Mouse (Mus musculus) hematopoietic stem cell, adult 5-6 weeks (primary cell): ENCODE measurements at regions not wholly inside any gene's neighbourhood (a gene's known extent, or its start where the extent isn't known, plus 50 kb on each side); places are given as distances from the start of the nearest gene placed in this dataset.

ENCODE experiments used
- ATAC-seq, 2 experiments: fragments of 125-278 bp in 1 of 2; replicated peaks in 1 of 2; 2 replicates each; pipeline ENCODE4 v1.8.0; 2016 to 2017; ENCODE audit warnings: inconsistent platforms in 2 of 2, mild to moderate bottlenecking in 2 of 2, moderate number of reproducible peaks in 2 of 2, low read depth in 1 of 2, moderate TSS enrichment in 1 of 2; ENCODE audit not compliant: low FRiP score in 2 of 2, poor library complexity in 2 of 2, severe bottlenecking in 2 of 2, insufficient read depth in 1 of 2, low TSS enrichment in 1 of 2

DNA sequence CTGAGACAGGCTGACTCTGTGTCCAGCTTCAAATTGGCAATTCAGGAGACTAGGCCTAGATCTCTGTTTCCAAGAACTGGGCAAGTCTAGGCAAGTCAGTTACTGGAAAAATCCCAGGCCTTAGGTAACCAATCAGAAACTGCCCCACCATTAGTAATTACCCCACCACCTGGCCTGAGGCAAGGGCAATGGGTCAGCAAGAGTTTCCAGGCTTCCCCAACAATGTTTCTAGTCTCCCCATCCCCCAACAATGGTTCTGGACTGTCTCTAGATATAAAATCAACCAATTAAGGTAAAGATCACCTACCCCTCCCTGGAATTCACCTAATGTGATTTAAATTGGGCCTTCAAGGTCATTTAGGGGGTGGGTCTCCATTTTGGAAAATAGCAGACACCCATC lies 734.0 kb downstream of the Rps29 start:
- no peak for ATAC-seq
